Mouse (Mus musculus) frontal cortex, postnatal 10 days (tissue): Measurements from ENCODE around the gene Evc2.
A peak's percentile ranks its signal among the peaks of the same experiment; 100 is the strongest.

Experiments
- DNase-seq, 2 experiments: peaks; one replicate each; pipeline ENCODE4 v3.0.0; 2022; ENCODE audit warnings: low spot score in 2 of 2, mixed read lengths in 1 of 2

Gene Evc2

GRCm38 (mm10) chr5:37365751-37366150 is 27.5 kb downstream of the Evc2 start:
- no peak for DNase-seq

DNA sequence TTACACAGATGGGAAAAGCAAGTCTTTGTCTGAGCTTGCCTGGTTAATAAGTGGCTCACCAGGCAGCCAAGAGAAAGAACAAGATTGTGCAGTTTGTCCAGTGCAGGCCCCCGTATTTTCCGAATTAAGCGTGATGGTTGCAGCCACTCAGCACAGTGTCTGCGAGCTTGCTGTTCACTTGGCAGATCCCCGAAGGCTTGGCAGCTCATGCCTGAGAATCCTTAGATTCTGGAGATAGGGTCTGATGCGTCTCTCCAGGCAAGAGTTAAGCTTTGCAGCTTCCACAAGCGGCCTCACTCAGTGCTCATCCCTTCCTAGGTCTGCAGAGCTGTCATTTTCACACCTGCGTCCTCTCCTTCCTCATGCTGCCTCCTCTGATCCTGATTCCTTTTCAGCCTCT is 30.5 kb downstream of the Evc2 start:
- DNase-seq = no peak

DNA sequence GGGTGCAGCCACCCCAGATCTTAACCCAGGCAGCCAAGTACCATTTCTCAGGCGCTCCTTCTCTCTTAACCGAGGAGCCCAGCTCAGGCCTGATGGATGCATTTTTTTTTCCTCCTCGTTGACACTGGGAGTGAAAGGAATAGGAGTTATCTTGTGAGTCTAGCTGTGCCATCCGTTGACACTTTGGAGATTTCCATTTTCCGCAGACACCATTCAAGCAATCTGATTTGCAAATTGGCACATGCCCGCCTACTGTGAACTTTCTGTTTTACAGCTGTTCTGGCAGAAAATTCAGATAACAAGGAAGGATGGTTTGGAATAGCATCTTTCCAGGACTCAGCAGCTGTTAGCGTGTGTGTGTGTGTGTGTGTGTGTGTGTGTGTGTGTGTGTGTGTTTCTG is 39.1 kb downstream of the Evc2 start:
- no peak for DNase-seq

DNA sequence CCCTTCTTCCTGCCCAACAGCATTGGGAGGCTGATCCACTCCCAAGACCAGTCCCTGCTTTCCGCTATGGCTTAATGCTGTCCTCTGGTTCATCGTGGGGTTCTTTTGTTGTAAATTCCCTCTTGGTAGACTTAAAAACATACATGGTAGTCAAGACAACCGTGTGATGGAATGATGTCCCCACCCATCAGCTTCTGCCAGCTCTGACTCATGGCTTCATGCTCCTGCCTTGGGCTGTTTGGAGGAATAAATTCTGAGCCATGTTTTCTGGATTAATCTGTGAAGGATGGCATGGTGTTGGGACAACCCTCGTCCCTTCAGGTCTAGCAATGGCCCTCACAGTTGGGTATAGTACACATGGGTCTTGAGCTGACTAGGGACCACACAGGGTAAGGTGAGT is 42.3 kb downstream of the Evc2 start:
- DNase-seq = no peak

- DNase-seq = no peak
Observed at GRCm38 (mm10) chr5:37383570-37383969, 45.3 kb downstream of the Evc2 start.

- DNase-seq = no peak
Observed at GRCm38 (mm10) chr5:37388646-37389045, 50.3 kb downstream of the Evc2 start.

DNA sequence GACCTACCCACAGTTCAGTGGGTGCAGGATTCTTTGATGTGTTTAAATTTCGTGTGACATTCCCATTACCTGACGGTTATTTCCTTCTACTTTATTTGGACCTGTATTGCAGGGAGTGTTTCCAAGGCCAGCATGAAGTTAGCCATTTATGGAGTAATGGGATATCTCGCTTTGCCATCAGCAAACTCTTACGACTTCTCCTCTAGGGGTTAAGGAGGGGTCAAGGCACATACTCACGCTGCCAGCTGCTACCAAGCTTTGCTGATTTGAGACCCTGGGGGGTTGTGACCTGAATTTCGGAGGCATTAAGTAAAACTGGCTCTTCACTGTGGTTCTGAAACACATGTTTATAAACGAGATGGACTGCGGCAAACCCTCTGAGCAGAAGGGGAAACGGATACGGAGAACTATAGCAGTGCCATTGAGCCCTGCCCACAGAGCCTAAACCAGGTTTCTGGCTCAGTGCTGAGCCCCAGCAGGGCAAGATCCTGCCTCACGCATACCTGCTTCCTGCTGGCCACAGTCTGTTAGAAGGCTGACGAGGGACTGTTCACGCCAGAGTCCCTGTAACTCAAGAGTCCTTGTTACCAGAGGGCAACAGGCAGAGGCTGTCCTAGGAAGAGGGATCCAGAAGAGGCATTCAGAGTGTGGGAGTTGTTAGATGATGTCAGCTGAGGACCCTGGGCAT is 51.7 kb downstream of the Evc2 start:
- no peak for DNase-seq

DNA sequence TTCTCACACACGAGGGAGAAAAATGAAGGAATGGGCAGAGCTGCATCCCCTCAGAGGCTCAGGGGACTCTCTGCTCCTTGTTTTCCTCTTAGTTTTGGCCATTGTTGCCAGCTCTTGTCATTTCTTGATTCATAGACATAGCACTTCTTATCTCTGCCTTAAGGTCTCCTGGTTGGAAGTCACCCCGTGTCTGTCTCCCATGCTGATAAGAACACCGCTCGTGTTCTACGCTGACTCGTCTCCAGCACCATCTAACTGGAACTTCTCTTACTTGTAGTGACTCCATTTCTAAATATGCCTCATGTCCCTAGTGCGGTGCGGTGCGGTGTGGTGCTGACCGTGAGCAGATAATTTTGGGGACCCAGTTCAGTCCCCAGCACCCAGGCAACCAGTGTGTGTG is 52.6 kb downstream of the Evc2 start:
- DNase-seq = no peak

GRCm38 (mm10) chr5:37391901-37392300 is 53.6 kb downstream of the Evc2 start:
- DNase-seq = no peak

DNA sequence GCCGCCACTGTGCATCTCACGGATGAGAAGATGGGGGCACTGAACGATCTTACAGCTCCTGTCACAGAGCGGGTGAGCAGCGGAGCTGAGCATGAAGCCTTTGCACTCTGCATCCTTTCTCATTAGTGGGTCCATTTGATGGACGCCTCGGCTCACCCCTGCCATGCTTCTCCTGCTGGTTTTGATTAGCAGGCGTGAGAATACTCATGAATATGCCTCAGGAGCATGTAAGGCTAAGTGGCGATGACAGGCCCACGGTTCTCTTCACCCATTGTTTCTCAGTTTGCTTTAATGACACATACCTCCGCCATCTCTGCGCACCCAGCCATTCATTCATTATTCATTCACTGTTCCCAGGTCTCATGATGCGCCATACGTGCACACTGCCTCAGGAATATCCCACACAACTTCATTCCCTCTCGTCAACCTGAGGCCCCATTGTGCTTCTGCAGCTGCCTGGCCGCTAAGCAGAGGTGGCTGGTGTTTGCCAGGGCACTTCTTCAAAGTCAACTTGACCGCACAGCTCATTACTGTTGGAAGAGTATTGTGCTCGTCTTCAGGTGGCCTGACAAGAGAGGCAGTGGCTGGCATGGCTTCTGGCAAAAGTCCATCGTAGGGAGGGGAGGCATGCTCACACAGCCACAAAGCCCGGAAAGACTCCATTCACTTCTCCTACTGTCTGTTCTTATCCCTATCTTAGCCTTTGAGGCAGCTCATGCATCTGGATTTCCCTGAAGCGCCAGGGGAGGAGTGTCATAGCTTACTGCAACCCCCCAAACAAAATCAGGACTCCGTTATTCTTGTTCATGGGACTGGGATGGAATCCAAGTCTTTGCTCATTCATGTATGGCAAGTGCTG is 57.1 kb downstream of the Evc2 start:
- no peak for DNase-seq

DNA sequence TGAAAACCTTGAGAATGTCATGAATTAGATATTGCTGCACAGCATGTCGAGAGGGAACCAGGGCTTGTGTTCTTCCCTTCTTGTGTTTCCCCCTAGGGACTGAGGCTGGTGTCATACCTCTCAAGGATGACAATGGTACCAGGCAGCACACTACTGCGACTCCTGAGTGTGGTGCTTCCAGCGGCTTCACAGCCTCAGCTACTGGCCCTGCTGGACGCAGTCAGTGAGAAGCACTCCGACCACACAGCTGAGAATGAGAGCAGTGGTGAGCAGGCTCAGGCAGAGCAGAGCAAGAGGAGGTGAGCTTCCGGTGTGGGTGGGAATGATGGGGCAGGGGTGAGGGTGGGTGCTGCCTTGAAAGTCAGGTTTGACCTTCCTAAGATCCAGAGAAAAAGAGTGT is 80.7 kb downstream of the Evc2 start:
- no peak for DNase-seq

- no peak for DNase-seq
Observed at GRCm38 (mm10) chr5:37427210-37427609, 88.9 kb downstream of the Evc2 start.

DNA sequence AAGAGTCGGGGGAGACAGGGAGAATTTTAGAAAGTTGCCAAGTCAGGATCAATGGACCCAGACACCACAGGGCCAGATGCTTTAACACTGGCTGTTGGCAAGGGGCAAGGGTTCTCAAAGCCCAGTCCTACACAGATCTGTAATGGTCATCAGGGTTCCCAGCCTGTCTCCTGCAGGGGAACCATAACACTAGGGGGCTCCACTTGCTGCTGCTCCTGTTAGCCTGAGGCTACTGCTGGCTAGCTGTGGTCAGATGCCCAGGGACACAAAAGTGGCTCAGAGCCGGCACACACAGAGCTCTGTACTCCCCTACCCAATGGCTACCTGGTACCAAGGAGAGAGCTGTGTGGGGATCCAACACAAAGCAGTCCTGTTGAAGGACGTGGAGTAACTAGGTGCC is 97.1 kb downstream of the Evc2 start:
- DNase-seq = no peak

DNA sequence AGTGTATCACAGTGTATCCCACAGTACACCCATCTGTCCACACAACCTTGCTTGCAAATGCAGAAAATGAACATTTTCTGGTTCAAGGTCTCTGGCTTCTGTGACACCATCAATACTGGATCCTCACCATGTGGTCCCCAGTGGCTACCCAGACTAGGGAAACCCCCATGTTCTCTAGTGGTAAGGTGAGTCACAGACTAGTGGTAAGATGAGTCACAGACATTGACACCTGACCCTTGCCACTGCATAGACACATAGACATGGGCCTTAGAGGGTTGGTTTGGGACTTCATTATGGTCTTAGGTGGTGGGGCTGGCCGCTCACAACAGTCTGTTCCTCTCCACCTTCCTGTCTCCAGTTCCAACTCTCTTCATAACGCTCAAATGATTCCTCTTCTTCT is 104.5 kb downstream of the Evc2 start:
- no peak for DNase-seq

GRCm38 (mm10) chr5:37447546-37447945 is 109.2 kb downstream of the Evc2 start:
- no peak for DNase-seq

- no peak for DNase-seq
Observed at GRCm38 (mm10) chr5:37456590-37456989, 118.3 kb downstream of the Evc2 start.

DNA sequence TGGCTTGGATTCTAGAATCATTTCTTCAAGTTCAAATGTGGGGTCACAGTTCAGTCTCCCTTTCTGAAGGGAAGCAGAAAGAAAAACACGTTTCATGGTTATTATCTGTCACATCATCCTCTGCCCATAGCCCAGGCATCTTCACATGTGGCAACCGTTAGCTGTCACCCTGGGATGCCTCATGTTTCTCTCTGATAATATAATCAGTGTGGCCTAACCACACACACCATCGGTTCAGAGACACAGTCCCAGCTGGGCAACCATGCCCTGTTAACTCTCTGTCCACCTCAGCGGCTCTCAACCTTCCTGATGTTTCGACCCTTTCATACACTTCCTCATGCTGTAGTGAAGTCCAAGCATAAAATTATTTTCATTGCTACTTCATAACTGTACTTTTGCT is 118.9 kb downstream of the Evc2 start:
- DNase-seq = no peak

- DNase-seq = no peak
Observed at GRCm38 (mm10) chr5:37457831-37458230, 119.5 kb downstream of the Evc2 start.

DNA sequence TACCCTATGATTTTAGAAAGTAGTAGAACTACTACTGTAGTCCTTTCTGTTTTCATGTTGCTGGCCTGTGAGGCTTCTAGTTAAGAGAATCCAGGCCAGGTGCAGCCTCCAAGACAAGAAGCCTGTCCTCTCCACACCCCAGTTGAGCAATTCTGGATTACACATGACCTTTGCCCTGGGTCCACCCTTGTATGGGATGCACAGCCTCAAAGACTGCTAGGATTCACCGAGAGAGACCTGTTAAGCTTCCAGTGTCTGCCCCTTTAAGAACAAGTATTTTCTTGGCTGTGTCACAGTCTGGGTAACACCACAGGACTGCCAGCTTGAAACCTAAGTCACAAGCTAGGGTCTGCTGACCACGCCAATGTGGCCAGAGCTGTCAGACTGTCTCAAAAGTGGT is 119.9 kb downstream of the Evc2 start:
- DNase-seq = no peak

DNA sequence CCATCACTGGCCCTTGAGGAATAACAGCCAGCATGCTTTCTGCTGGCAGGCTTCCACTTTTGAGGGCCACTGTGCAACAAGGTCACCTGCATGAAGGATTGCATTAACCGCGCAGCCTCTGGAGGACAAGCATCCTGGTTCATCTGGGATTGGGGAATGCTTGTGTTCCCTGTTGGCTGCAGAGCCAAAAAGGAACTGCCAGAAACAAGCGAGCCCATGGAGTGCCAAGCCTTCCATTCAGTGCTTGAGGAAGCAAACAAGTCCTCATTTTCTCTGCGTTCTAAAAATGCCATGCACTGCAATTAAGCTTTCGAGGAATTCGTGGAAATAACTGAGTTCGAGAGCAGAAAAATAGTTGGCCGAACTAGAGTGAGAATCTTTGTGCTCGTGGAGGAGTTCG is 127.2 kb downstream of the Evc2 start:
- DNase-seq = peak; percentile 11 to 12

- DNase-seq = no peak
Observed at GRCm38 (mm10) chr5:37467646-37468045, 129.3 kb downstream of the Evc2 start.

DNA sequence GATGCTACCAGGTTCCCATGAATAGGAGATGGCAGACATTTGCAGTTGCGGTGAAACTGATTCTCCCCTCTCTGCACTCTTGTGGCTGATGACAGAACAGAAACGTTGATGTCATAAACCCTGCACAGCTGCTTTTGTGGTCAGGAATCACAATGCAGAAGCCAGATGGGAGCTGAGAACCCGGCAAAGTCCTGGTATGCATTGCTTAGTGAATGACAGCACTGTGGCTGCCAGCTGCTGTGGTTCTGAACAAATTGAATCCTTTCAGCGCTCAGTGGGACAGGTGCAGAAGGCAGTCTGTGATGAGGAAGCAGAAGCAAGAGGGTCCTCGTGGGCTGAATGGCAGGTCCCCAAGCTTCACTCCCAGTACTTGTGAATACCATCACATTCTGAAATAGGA is 130.7 kb downstream of the Evc2 start:
- no peak for DNase-seq

- DNase-seq = no peak
Observed at GRCm38 (mm10) chr5:37471584-37471983, 133.3 kb downstream of the Evc2 start.
